Mouse (Mus musculus) WW6 (cell line): ENCODE data around the gene Tas2r131.
"Not testable (repeated sequence)": the region's sequence is repeated elsewhere in the genome, so short reads cannot be mapped to it uniquely, and the experiment has no call there.

Source experiments
- DNase-seq: peaks from one replicate; pipeline ENCODE4 v3.0.0-alpha.2; 2013; ENCODE audit warnings: low read depth, low spot score

Tas2r131 gene

DNA sequence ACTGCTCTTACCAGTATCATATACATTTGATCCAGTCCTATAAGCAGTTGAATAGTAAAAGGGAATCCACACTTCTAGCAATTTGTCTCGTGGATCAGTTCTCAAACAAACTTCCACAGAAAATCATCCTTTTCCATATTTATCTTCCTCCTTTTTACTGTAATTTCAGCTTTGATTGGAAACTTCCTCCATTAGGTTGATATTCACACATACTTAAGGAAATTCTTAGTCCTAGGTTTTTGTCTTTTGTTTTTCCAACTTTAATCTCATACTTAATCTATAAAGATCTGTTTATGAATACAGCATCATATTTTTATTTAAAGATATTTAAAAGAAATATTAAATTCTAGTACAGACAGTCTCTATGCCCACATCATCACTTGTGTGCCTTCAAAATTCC is at the start of gene Tas2r131:
TSS of gene Tas2r131 (minus strand) at position 101 of the 400 bp plus-strand sequence.
- DNase-seq: no peak

DNA sequence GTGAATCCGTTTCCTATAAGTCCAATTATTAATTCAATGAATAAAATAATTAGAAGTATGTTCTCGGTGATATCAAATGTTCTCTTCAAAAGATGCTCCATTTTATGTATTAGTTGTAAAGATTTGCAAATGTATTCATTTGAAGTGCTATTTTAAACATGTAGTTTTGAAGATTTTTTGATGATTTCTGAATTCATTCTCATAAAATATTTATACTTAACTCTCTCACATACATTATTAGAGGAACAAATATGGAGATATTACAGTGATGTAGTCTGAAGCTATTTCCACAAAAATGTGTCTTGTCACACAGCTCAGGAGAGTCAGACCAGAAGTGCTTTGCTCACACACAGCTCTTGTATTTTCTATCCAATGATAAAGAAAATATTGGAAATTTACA is 23.1 kb upstream of the Tas2r131 start, which contains the start of gene Tas2r109:
TSS of gene Tas2r109 (minus strand) at position 101 of the 400 bp plus-strand sequence.
- no peak for DNase-seq

DNA sequence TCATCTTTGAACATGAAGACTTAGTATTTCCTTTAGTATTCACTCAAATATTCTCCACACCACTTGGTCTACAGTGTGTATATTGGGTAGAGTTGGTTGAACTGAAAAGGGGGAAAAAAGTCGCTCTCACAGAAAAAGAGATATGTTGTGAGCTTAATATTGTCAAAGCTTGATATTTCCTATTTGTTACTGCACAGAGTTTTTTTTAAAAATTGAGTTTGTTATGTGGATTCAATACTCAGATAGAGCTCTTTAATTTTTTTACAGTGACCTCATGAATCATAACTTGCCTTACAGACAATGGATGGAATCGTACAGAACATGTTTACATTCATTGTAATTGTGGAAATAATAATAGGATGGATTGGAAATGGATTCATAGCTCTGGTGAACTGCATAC is 6.9 kb downstream of the Tas2r131 start, which contains the start of gene Tas2r129:
TSS of gene Tas2r129 (plus strand) at position 301 of the 400 bp plus-strand sequence.
- DNase-seq: no peak

DNA sequence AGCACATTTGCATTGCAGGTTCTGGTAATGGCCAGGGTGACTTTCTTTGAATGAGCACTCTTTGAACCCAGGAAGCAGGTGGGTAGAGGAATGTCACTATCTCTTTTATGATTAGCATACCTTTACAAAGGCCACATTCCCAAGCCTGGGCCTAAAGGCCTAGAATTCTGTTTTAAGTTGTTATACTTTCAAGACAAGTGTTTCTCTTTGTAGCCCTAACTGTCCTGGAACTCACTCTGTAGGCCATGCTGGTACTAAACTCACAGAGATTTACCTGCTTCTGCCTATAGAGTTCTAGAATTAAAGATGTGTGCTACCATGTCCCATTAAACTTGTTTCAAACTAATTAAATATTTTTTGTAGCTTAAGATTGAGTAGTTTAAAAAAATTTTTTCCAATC is 16.3 kb downstream of the Tas2r131 start:
- DNase-seq: not testable (repeated sequence)

GRCm38 (mm10) chr6:132909351-132909750 is 48.4 kb downstream of the Tas2r131 start, which contains the start of gene Tas2r125:
Gene Tas2r125, plus strand, starts transcription at chr6:132909651.
- DNase-seq: no peak
